Mouse (Mus musculus): ENCODE measurements around the gene Crabp2.

- no peak for TF ChIP-seq CTCF (IDR thresholded peaks at IDR 0.05; ENCODE audit: low read depth)
- TF ChIP-seq EP300 (optimal IDR thresholded peaks at IDR 0.05): no peak
These were observed 46.9 kb downstream of the Crabp2 start for GRCm38 (mm10) chr3:87995331-87995730.
